Mouse (Mus musculus): ENCODE measurements around the gene Gpalpp1. TPM values are rescaled to one million over a fixed set of nuclear protein-coding genes. Genes with fewer than 3 reads are reported as not detected.

Gpalpp1 gene
- polyA plus RNA-seq, 1 experiment from 2014 or later, result 18.3 TPM

DNA sequence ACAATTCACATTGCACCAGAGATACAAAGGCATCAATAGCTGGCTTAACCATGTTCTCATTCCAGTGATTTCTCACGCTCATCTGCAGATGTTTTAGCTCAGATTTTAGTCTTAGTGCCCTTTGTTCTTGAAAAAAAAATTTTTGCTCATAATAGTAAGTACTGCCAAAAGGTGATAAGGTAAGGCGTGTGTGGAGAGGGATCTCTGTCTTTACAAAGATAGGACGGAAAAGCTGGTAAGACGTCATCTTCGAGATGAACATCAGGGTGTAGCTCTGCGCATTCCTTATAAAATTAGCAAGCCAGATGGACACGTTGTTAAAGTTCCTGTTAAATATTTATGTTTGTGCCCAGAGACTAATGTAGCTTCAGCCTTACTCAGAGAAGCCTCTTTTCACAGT is 35.3 kb upstream of the Gpalpp1 start:
- Histone ChIP-seq H3K4me2 (replicated peaks) (no peak overlapping the region), H3K9me3 (no peaks in the 10 kb centered on the region), H3K4me3 (no peak overlapping the region), H3K27ac (no peak overlapping the region), H3K9ac (no peak overlapping the region), H3K4me1 (no peaks in the 10 kb centered on the region), H3K36me3 (no peaks in the 10 kb centered on the region), H3K27me3 (replicated peaks) (no peaks in the 10 kb centered on the region)
- 67% methylated on average over 7 of the region's 7 CpGs for WGBS
- no peak for ATAC-seq (ENCODE audit: low FRiP score, low read depth)

DNA sequence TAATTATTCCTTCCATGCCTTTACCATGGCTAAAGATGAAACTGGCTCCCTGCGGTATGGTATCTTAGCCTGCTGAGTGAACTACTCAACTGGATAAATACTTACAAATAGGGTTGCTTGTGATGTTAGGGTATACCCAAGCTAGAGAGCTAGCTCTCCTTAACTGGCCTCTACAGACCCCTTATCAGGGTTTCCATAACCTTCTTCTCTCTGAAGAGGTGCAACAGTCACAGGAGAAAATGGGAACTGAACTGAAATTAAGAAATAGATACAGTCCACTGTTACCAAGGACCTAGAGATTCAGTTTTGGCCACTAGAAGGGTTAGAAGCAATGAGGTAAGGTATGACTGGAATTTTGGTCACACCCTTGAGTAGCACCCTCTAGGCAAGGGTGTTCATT is 34.7 kb upstream of the Gpalpp1 start:
- no peak for ATAC-seq (ENCODE audit: low FRiP score, low read depth)
- no peaks in the 10 kb centered on the region for H3K36me3 ChIP-seq
- WGBS, result 89% methylated on average over 1 of the region's 1 CpGs
- no peaks in the 10 kb centered on the region for H3K9me3 ChIP-seq
- H3K9ac ChIP-seq, result no peak overlapping the region
- H3K4me1 ChIP-seq, result no peaks in the 10 kb centered on the region
- H3K4me2 ChIP-seq (replicated peaks), result no peak overlapping the region
- H3K4me3 ChIP-seq, result no peak overlapping the region
- H3K27ac ChIP-seq, result no peak overlapping the region
- no peaks in the 10 kb centered on the region for H3K27me3 ChIP-seq (replicated peaks)

DNA sequence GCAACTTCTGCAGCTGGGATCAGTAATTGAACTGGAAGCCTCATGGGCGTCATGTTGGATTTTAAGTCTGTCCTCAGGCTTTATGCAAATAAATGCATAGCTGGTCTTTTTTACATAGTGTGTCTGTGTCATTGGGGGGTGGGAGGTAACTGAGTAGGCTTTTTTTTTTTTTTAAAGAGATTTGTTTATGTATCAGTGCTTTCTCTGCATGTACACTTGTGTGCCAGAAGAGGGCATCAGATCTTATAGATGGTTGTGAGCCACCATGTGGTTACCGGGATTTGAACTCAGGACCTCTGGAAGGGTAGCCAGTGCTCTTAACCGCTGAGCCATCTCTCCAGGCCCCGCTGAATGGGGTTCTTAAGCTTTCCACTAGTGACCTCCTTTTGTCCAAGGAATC is 24.4 kb upstream of the Gpalpp1 start:
- Histone ChIP-seq H3K4me2 (replicated peaks) (no peak overlapping the region), H3K27me3 (replicated peaks) (no peaks in the 10 kb centered on the region), H3K9ac (no peak overlapping the region), H3K27ac (no peak overlapping the region), H3K4me3 (no peak overlapping the region), H3K36me3 (peaks cover 62% of the 10 kb centered on the region), H3K9me3 (no peaks in the 10 kb centered on the region), H3K4me1 (no peaks in the 10 kb centered on the region)
- WGBS, result 97% methylated on average over 4 of the region's 4 CpGs
- no peak for ATAC-seq (ENCODE audit: low FRiP score, low read depth)

- Histone ChIP-seq H3K9ac (no peak overlapping the region), H3K36me3 (peaks cover 78% of the 10 kb centered on the region)
Measured at GRCm38 (mm10) chr14:76128174-76128573, 17.6 kb upstream of the Gpalpp1 start.

GRCm38 (mm10) chr14:76127311-76127710 is 16.8 kb upstream of the Gpalpp1 start:
- Histone ChIP-seq H3K4me1 (no peaks in the 10 kb centered on the region), H3K27me3 (replicated peaks) (no peaks in the 10 kb centered on the region), H3K4me2 (replicated peaks) (no peak overlapping the region), H3K27ac (no peak overlapping the region), H3K9ac (no peak overlapping the region), H3K4me3 (no peak overlapping the region), H3K9me3 (no peaks in the 10 kb centered on the region), H3K36me3 (peaks cover 76% of the 10 kb centered on the region)
- ATAC-seq (ENCODE audit: low FRiP score, low read depth), result no peak
- 82% methylated on average over 3 of the region's 3 CpGs for WGBS

More at GRCm38 (mm10) chr14:76128174-76128573, 17.6 kb upstream of the Gpalpp1 start:
- 87% methylated on average over 4 of the region's 4 CpGs for WGBS
- H3K4me1 ChIP-seq, result no peaks in the 10 kb centered on the region
- H3K27ac ChIP-seq, result no peak overlapping the region
- no peaks in the 10 kb centered on the region for H3K9me3 ChIP-seq
- no peak for ATAC-seq (ENCODE audit: low FRiP score, low read depth)
- no peak overlapping the region for H3K4me3 ChIP-seq
- no peak overlapping the region for H3K4me2 ChIP-seq (replicated peaks)
- no peaks in the 10 kb centered on the region for H3K27me3 ChIP-seq (replicated peaks)

DNA sequence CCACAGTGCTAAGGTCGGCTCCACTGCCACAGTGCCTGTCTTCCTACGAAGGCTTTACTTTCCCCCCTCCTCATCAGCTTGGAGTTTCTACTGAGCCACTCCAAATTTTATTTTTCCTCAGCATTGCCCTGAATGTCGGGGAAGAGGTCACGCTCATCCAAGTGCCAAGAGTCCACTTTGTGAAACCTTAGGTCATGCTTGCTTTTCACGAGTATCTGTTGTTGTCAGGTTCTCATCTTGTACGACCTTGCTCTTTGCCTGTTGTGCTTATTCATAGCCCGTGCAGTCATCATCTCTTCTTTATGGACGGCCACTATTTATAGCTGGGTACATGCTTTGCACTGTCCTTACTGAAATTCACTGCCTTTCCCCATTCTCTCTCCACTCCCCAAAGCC is 12.1 kb upstream of the Gpalpp1 start:
- Histone ChIP-seq H3K4me3 (no peak overlapping the region), H3K27ac (no peak overlapping the region), H3K4me2 (replicated peaks) (no peak overlapping the region), H3K36me3 (peaks cover 57% of the 10 kb centered on the region), H3K9me3 (no peaks in the 10 kb centered on the region), H3K27me3 (replicated peaks) (no peaks in the 10 kb centered on the region), H3K4me1 (no peaks in the 10 kb centered on the region), H3K9ac (no peak overlapping the region)
- WGBS, result 93% methylated on average over 8 of the region's 8 CpGs
- ATAC-seq (ENCODE audit: low FRiP score, low read depth), result no peak

DNA sequence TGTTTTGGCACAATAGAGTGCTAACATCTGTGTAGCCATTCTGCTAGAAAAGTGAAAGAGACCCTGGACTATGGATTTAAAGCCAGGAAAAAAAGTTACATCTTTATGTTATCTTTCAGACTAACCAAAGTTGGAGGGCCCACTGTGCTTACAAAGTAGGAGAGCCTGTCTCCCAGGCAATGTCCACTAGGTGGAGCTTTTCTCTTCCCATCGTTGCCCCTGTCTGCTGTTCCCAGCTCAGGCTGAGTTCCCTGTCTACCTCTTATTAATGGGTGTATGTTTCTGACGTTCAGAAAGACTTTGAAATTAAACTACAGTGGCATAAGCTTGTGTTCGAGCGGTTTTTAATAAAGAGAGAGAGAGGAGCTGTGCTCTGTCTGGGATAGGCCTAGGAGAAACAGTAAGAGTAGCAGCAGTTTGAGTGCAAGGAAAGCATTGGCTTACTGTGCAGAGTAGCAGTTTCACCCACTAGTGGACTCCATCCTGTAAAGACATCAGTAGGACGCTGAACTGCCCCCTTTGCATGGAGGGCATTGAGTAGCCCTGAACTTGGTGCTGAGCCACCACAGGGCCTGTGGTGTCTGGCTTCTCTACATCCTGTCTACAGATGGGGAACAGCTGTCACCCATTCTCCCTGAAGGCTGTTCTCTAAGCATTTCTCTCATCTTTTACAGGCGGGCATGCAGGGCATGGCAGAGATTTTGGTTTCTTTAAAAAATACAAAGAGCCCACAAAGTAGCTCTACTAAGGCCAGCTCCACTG is 11.5 kb upstream of the Gpalpp1 start:
- H3K4me3 ChIP-seq, result no peak overlapping the region
- WGBS, result 65% methylated on average over 6 of the region's 6 CpGs
- no peak overlapping the region for H3K4me2 ChIP-seq (replicated peaks)
- H3K36me3 ChIP-seq, result peaks cover 57% of the 10 kb centered on the region
- no peak overlapping the region for H3K9ac ChIP-seq
- no peaks in the 10 kb centered on the region for H3K9me3 ChIP-seq
- no peak for ATAC-seq (ENCODE audit: low FRiP score, low read depth)
- no peaks in the 10 kb centered on the region for H3K4me1 ChIP-seq
- H3K27me3 ChIP-seq (replicated peaks), result no peaks in the 10 kb centered on the region
- no peak overlapping the region for H3K27ac ChIP-seq

- Histone ChIP-seq H3K36me3 (peaks cover 52% of the 10 kb centered on the region), H3K4me3 (no peak overlapping the region), H3K27ac (no peak overlapping the region), H3K9me3 (no peaks in the 10 kb centered on the region), H3K9ac (no peak overlapping the region), H3K4me1 (no peaks in the 10 kb centered on the region), H3K27me3 (replicated peaks) (no peaks in the 10 kb centered on the region), H3K4me2 (replicated peaks) (no peak overlapping the region)
- WGBS, result 92% methylated on average over 4 of the region's 4 CpGs
- no peak for ATAC-seq (ENCODE audit: low FRiP score, low read depth)
Measured at GRCm38 (mm10) chr14:76120472-76120871, 9.9 kb upstream of the Gpalpp1 start.

DNA sequence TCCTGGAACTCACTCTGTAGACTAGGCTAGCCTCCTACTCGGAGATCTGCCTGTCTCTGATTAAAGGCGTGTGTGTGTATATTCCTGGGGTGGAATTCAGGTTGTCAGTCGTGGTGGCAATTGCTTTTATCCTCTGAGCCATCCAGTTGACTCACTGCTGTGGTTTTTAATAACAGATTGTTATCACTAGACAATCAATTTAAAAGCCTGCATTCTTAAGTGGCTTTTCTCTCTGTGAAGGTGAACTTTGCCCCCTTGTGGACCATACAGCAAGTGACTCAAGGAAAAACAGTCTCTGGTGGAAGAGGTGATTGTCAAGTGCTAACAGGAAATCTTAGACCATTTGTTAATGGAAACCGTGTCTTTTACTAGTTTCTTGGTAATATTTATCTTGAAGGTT is 8.4 kb upstream of the Gpalpp1 start:
- no peak for ATAC-seq (ENCODE audit: low FRiP score, low read depth)
- Histone ChIP-seq H3K9me3 (no peaks in the 10 kb centered on the region), H3K4me1 (no peaks in the 10 kb centered on the region), H3K27ac (no peak overlapping the region), H3K4me3 (no peak overlapping the region), H3K4me2 (replicated peaks) (no peak overlapping the region), H3K27me3 (replicated peaks) (no peaks in the 10 kb centered on the region), H3K36me3 (peaks cover 49% of the 10 kb centered on the region), H3K9ac (no peak overlapping the region)
- WGBS, result 79% methylated on average over 4 of the region's 4 CpGs

DNA sequence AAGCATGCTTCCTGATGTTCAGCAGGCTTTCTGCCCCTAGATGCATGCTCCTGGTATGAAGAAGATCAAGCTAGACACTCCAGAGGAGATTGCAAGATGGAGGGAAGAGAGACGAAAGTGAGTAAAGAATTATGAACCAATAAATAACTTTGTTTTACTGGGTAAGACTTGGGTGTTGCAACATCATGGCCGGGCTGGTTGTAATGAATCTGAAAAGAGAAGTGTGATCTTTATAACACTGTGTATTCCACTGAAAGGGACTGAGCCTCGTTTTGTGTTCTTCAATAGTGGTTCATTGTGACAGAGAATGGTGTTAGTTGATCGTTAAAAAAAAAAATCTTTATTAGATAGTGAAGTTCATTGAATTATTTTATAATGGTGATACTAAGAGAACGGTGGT is 5.2 kb upstream of the Gpalpp1 start:
- WGBS, result 86% methylated on average over 5 of the region's 5 CpGs
- Histone ChIP-seq H3K36me3 (peaks cover 42% of the 10 kb centered on the region), H3K9ac (no peak overlapping the region), H3K4me3 (no peak overlapping the region), H3K4me1 (peaks cover 4% of the 10 kb centered on the region), H3K27ac (no peak overlapping the region), H3K4me2 (replicated peaks) (no peak overlapping the region), H3K27me3 (replicated peaks) (no peaks in the 10 kb centered on the region), H3K9me3 (no peaks in the 10 kb centered on the region)
- ATAC-seq (ENCODE audit: low FRiP score, low read depth), result no peak

GRCm38 (mm10) chr14:76099543-76099942 is 11.0 kb downstream of the Gpalpp1 start:
- no peak overlapping the region for H3K4me2 ChIP-seq (replicated peaks)
- no peaks in the 10 kb centered on the region for H3K9me3 ChIP-seq
- WGBS, result 96% methylated on average over 9 of the region's 9 CpGs
- H3K36me3 ChIP-seq, result peaks cover 62% of the 10 kb centered on the region
- no peak overlapping the region for H3K9ac ChIP-seq
- H3K4me3 ChIP-seq, result no peak overlapping the region
- no peaks in the 10 kb centered on the region for H3K4me1 ChIP-seq
- no peak overlapping the region for H3K27ac ChIP-seq
- ATAC-seq (ENCODE audit: low FRiP score, low read depth), result no peak
- no peaks in the 10 kb centered on the region for H3K27me3 ChIP-seq (replicated peaks)

- no peaks in the 10 kb centered on the region for H3K4me1 ChIP-seq
- H3K9me3 ChIP-seq, result no peaks in the 10 kb centered on the region
- no peaks in the 10 kb centered on the region for H3K27me3 ChIP-seq (replicated peaks)
- WGBS, result 92% methylated on average over 5 of the region's 5 CpGs
- no peak overlapping the region for H3K4me2 ChIP-seq (replicated peaks)
- peaks cover 69% of the 10 kb centered on the region for H3K36me3 ChIP-seq
- no peak overlapping the region for H3K9ac ChIP-seq
- ATAC-seq (ENCODE audit: low FRiP score, low read depth), result no peak
- no peak overlapping the region for H3K27ac ChIP-seq
- H3K4me3 ChIP-seq, result no peak overlapping the region
Measured at GRCm38 (mm10) chr14:76097815-76098214, 12.7 kb downstream of the Gpalpp1 start.

GRCm38 (mm10) chr14:76097244-76097643 is 13.3 kb downstream of the Gpalpp1 start:
- Histone ChIP-seq H3K36me3 (peaks cover 71% of the 10 kb centered on the region), H3K9me3 (no peaks in the 10 kb centered on the region), H3K4me1 (no peaks in the 10 kb centered on the region), H3K4me3 (no peak overlapping the region), H3K4me2 (replicated peaks) (no peak overlapping the region), H3K27ac (no peak overlapping the region), H3K27me3 (replicated peaks) (no peaks in the 10 kb centered on the region), H3K9ac (no peak overlapping the region)
- no peak for ATAC-seq (ENCODE audit: low FRiP score, low read depth)
- WGBS, result 91% methylated on average over 7 of the region's 7 CpGs

All from neural tube, embryonic 12.5 days (tissue).